Mouse (Mus musculus) heart, postnatal 4 days (tissue): ENCODE data around the gene Zfp980. TPM values are rescaled to one million over a fixed set of nuclear protein-coding genes. Genes with fewer than 3 reads are reported as not detected.
"Not testable (repeated sequence)": the region's sequence is repeated elsewhere in the genome, so short reads cannot be mapped to it uniquely, and the experiment has no call there.

Experiments
- DNase-seq: peaks from one replicate; pipeline ENCODE4 v3.0.0; 2021
- total RNA-seq, 2 experiments: library from RNA; stranded (reverse); gene quantifications; 2 replicates each; pipeline ENCODE4 v1.2.3; 2021

Zfp980 gene
- under 1 TPM; 0.25 to 0.52 TPM for total RNA-seq

GRCm38 (mm10) chr4:145670385-145670784 lies at the start of gene Zfp980:
Gene Zfp980 (plus strand): TSS chr4:145670685.
- not testable (repeated sequence) for DNase-seq

- peak; percentile 9 for DNase-seq
Observed at GRCm38 (mm10) chr4:145640416-145641185, 29.9 kb upstream of the Zfp980 start.

GRCm38 (mm10) chr4:145674286-145674780 lies 3.8 kb downstream of the Zfp980 start:
- not testable (repeated sequence) for DNase-seq

- DNase-seq: not testable (repeated sequence)
Observed at GRCm38 (mm10) chr4:145680217-145680616, 9.7 kb downstream of the Zfp980 start.

- not testable (repeated sequence) for DNase-seq
Observed at GRCm38 (mm10) chr4:145680672-145681387, 10.3 kb downstream of the Zfp980 start.

GRCm38 (mm10) chr4:145682021-145682420 lies 11.5 kb downstream of the Zfp980 start:
- DNase-seq: not testable (repeated sequence)

GRCm38 (mm10) chr4:145683024-145683766 lies 12.7 kb downstream of the Zfp980 start:
- DNase-seq: not testable (repeated sequence)

- DNase-seq: not testable (repeated sequence)
Observed at GRCm38 (mm10) chr4:145686061-145686460, 15.6 kb downstream of the Zfp980 start.

GRCm38 (mm10) chr4:145744935-145745644 lies 74.6 kb downstream of the Zfp980 start:
- DNase-seq: peak; percentile 3

GRCm38 (mm10) chr4:145745645-145745991 lies 75.1 kb downstream of the Zfp980 start:
- DNase-seq: not testable (repeated sequence)

Other genes with a start within 250 kb of the Zfp980 start
- gene Zfp990, start 159.9 kb upstream of the Zfp980 start, total RNA-seq: 1 to 10 TPM; 1.2 to 1.3 TPM
- gene Gm13212, start 85.5 kb upstream of the Zfp980 start, total RNA-seq: 1 to 10 TPM; 3.1 to 3.2 TPM
- not detected for gene Zfp986, start 198.1 kb downstream of the Zfp980 start, total RNA-seq